Mouse (Mus musculus): ENCODE measurements around the gene Sult5a1.

DNA sequence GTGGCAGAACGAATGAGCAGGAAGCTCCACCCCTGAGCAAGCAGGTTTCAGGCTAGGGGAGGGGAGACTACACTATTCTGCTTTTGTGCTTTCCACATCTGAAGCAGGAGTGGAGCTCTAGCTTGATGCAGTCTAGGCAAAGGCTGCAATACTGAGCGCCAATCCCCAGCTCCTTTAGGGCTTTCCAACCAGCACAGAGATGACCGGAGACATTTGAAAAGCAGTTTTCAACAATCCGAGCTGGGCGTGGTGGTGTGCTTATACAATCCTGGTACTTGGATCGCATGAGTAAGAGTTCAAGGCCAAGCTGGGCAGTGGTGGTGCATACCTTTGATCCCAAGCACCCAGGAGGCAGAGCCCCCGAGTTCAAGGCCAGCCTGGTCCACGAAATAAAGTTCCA is 33.8 kb upstream of the Sult5a1 start:
- TF ChIP-seq CTCF (IDR thresholded peaks at IDR 0.05; ENCODE audit: borderline replicate concordance, insufficient read depth, low read depth, low read length), result no peak
- no peak for TF ChIP-seq POLR2A (IDR thresholded peaks at IDR 0.05; ENCODE audit: borderline replicate concordance, insufficient read depth, low read length)

Data from cerebellum, adult 2 months (tissue).